Mouse (Mus musculus) hindbrain, embryonic 12.5 days (tissue): ENCODE results near the gene Xrcc4. TPM values are rescaled to one million over a fixed set of nuclear protein-coding genes. Genes with fewer than 3 reads are reported as not detected.
"Not testable (repeated sequence)": the region's sequence is repeated elsewhere in the genome, so short reads cannot be mapped to it uniquely, and the experiment has no call there.

Source experiments
- ATAC-seq: fragments of 200-750 bp; cut with Nextera tagmentation; 2 replicates; pipeline ENCODE4 v1.8.0; 2017; ENCODE audit warnings: moderate TSS enrichment; ENCODE audit not compliant: low FRiP score
- H3K27ac ChIP-seq: fragments of 300-500 bp; sonication (generic); 2 replicates; pipeline ENCODE4 v1.5.1; 2016; ENCODE audit warnings: mild to moderate bottlenecking
- H3K27me3 ChIP-seq: fragments of 300-500 bp; sonication (generic); 2 replicates; pipeline ENCODE4 v1.6.1; 2016; ENCODE audit warnings: mild to moderate bottlenecking
- H3K36me3 ChIP-seq: fragments of 300-500 bp; sonication (generic); 2 replicates; pipeline ENCODE4 v1.6.1; 2016; ENCODE audit warnings: mild to moderate bottlenecking
- H3K4me1 ChIP-seq: fragments of 300-500 bp; sonication (generic); 2 replicates; pipeline ENCODE4 v1.6.1; 2016
- H3K4me2 ChIP-seq: fragments of 300-500 bp; sonication (generic); replicated peaks from 2 replicates; pipeline ENCODE4 v1.6.1; 2016; ENCODE audit warnings: mild to moderate bottlenecking
- H3K4me3 ChIP-seq: fragments of 300-500 bp; sonication (generic); 2 replicates; pipeline ENCODE4 v1.5.1; 2016; ENCODE audit warnings: mild to moderate bottlenecking
- H3K9ac ChIP-seq: fragments of 300-500 bp; sonication (generic); 2 replicates; pipeline ENCODE4 v1.6.1; 2016; ENCODE audit warnings: mild to moderate bottlenecking, moderate library complexity
- H3K9me3 ChIP-seq: fragments of 300-500 bp; sonication (generic); replicated peaks from 2 replicates; pipeline ENCODE4 v1.6.1; 2016; ENCODE audit warnings: mild to moderate bottlenecking
- WGBS: fragments of 180-500 bp; shearing (Covaris S2); methylation state at CpG from one replicate; pipeline ENCODE4 v1.1.7; 2016; 5-methylcytosine and 5-hydroxymethylcytosine counted together
- polyA plus RNA-seq: library from polyadenylated mRNA; unstranded; fragments of >200 nt; fragmentation: Nextera tagmentation; extraction: Ambion mirVana; gene quantifications from 2 replicates; pipeline ENCODE4 v1.2.1, GENCODE M21; 2016

The Xrcc4 gene
- polyA plus RNA-seq = 10.8 and 11.5 TPM in 2 replicates

- no peaks in the 10 kb centered on the region for H3K9me3 ChIP-seq
- H3K9ac ChIP-seq = peak within 1 kb of the TSS; percentile 91
- H3K27ac ChIP-seq = peak within 1 kb of the TSS; percentile 86
- WGBS = 3% methylated on average over 41 of the region's 41 CpGs
- peak within 1 kb of the TSS; percentile 83 for H3K4me2 ChIP-seq
- no peaks in the 10 kb centered on the region for H3K36me3 ChIP-seq
- H3K27me3 ChIP-seq = no peaks in the 10 kb centered on the region
- H3K4me1 ChIP-seq = peaks cover 9% of the 10 kb centered on the region
- peak within 1 kb of the TSS; percentile 83 for H3K4me3 ChIP-seq
- peak; percentile 100 for ATAC-seq
Measured at GRCm38 (mm10) chr13:90088962-90089824, at the start of gene Xrcc4, which contains the start of gene Tmem167. Gene Xrcc4 (minus strand): TSS chr13:90089608. Gene Tmem167 (plus strand): TSS chr13:90089123.

GRCm38 (mm10) chr13:90136156-90136910 lies 46.9 kb upstream of the Xrcc4 start:
- Histone ChIP-seq H3K4me1 (peaks cover 5% of the 10 kb centered on the region; the same call in 1 of the 2 replicates), H3K36me3 (no peaks in the 10 kb centered on the region), H3K9ac (no peak overlapping the region), H3K9me3 (no peaks in the 10 kb centered on the region), H3K4me3 (no peak overlapping the region), H3K4me2 (no peak overlapping the region), H3K27ac (peak overlapping the region; percentile 17; the same call in 1 of the 2 replicates), H3K27me3 (no peaks in the 10 kb centered on the region)
- WGBS = 59% methylated on average over 3 of the region's 3 CpGs
- no peak; the same call in 1 of the 2 replicates for ATAC-seq

- Histone ChIP-seq H3K27ac (no peak overlapping the region), H3K4me2 (no peak overlapping the region), H3K9me3 (no peaks in the 10 kb centered on the region), H3K4me3 (no peak overlapping the region), H3K27me3 (no peaks in the 10 kb centered on the region), H3K4me1 (no peaks in the 10 kb centered on the region), H3K36me3 (no peaks in the 10 kb centered on the region), H3K9ac (no peak overlapping the region)
- no peak for ATAC-seq
- 86% methylated on average over 1 of the region's 1 CpGs for WGBS
Measured at GRCm38 (mm10) chr13:90111681-90112080, 22.3 kb upstream of the Xrcc4 start.

- not testable (repeated sequence) for H3K27ac ChIP-seq, ATAC-seq, H3K27me3 ChIP-seq, H3K9me3 ChIP-seq, H3K4me2 ChIP-seq, H3K4me1 ChIP-seq, H3K4me3 ChIP-seq, H3K9ac ChIP-seq
- peaks cover 24% of the 10 kb centered on the region for H3K36me3 ChIP-seq
- 90% methylated on average over 5 of the region's 5 CpGs for WGBS
Measured at GRCm38 (mm10) chr13:90108746-90109145, 19.3 kb upstream of the Xrcc4 start.

GRCm38 (mm10) chr13:90106139-90106538 lies 16.7 kb upstream of the Xrcc4 start:
- Histone ChIP-seq H3K4me2 (no peak overlapping the region), H3K27me3 (no peaks in the 10 kb centered on the region), H3K4me1 (no peaks in the 10 kb centered on the region), H3K4me3 (no peak overlapping the region), H3K36me3 (peaks cover 30% of the 10 kb centered on the region), H3K9me3 (no peaks in the 10 kb centered on the region), H3K27ac (no peak overlapping the region), H3K9ac (no peak overlapping the region)
- WGBS = 97% methylated on average over 7 of the region's 7 CpGs
- ATAC-seq = no peak

- Histone ChIP-seq H3K27ac (no peak overlapping the region), H3K4me2 (no peak overlapping the region), H3K9ac (no peak overlapping the region), H3K9me3 (no peaks in the 10 kb centered on the region), H3K27me3 (no peaks in the 10 kb centered on the region), H3K36me3 (peaks cover 30% of the 10 kb centered on the region), H3K4me3 (no peak overlapping the region), H3K4me1 (no peaks in the 10 kb centered on the region)
- no peak for ATAC-seq
Measured at GRCm38 (mm10) chr13:90101514-90101913, 12.1 kb upstream of the Xrcc4 start.

- Histone ChIP-seq H3K9me3 (no peaks in the 10 kb centered on the region), H3K27ac (peak overlapping the region; percentile 86), H3K36me3 (no peaks in the 10 kb centered on the region), H3K9ac (peak overlapping the region; percentile 91), H3K4me2 (peak overlapping the region; percentile 75), H3K27me3 (no peaks in the 10 kb centered on the region), H3K4me3 (peak overlapping the region; percentile 83), H3K4me1 (peaks cover 9% of the 10 kb centered on the region)
- peak; percentile 86 for ATAC-seq
- WGBS = under 1% methylated on average over 24 of the region's 27 CpGs
Measured at GRCm38 (mm10) chr13:90089825-90090183, 396 bp upstream of the Xrcc4 start.

- ATAC-seq = no peak
- WGBS = 86% methylated on average over 1 of the region's 1 CpGs
- H3K9me3 ChIP-seq = no peaks in the 10 kb centered on the region
- no peaks in the 10 kb centered on the region for H3K27me3 ChIP-seq
- H3K36me3 ChIP-seq = no peaks in the 10 kb centered on the region
- H3K4me1 ChIP-seq = no peaks in the 10 kb centered on the region
- H3K27ac ChIP-seq = no peak overlapping the region
- H3K4me2 ChIP-seq = no peak overlapping the region
- H3K9ac ChIP-seq = no peak overlapping the region
- no peak overlapping the region for H3K4me3 ChIP-seq
Measured at GRCm38 (mm10) chr13:90061877-90062276, 27.5 kb downstream of the Xrcc4 start.

- 71% methylated on average over 3 of the region's 3 CpGs for WGBS
- H3K4me2 ChIP-seq = no peak overlapping the region
- no peak overlapping the region for H3K4me3 ChIP-seq
- H3K27ac ChIP-seq = no peak overlapping the region
- no peak overlapping the region for H3K9ac ChIP-seq
- no peaks in the 10 kb centered on the region for H3K4me1 ChIP-seq
- no peaks in the 10 kb centered on the region for H3K36me3 ChIP-seq
- H3K27me3 ChIP-seq = no peaks in the 10 kb centered on the region
- no peak for ATAC-seq
- H3K9me3 ChIP-seq = no peaks in the 10 kb centered on the region
Measured at GRCm38 (mm10) chr13:90052408-90052807, 37.0 kb downstream of the Xrcc4 start.

GRCm38 (mm10) chr13:90051735-90052134 lies 37.7 kb downstream of the Xrcc4 start:
- no peak overlapping the region for H3K27ac ChIP-seq
- no peaks in the 10 kb centered on the region for H3K27me3 ChIP-seq
- no peak for ATAC-seq
- WGBS = 80% methylated on average over 6 of the region's 6 CpGs
- H3K9me3 ChIP-seq = no peaks in the 10 kb centered on the region
- H3K4me1 ChIP-seq = no peaks in the 10 kb centered on the region
- H3K36me3 ChIP-seq = no peaks in the 10 kb centered on the region
- H3K4me2 ChIP-seq = no peak overlapping the region
- no peak overlapping the region for H3K4me3 ChIP-seq
- no peak overlapping the region for H3K9ac ChIP-seq

GRCm38 (mm10) chr13:90039613-90040012 lies 49.8 kb downstream of the Xrcc4 start:
- 38% methylated on average over 2 of the region's 2 CpGs for WGBS
- Histone ChIP-seq H3K9me3 (no peaks in the 10 kb centered on the region), H3K4me1 (no peaks in the 10 kb centered on the region), H3K4me3 (no peak overlapping the region), H3K27ac (no peak overlapping the region), H3K4me2 (no peak overlapping the region), H3K36me3 (no peaks in the 10 kb centered on the region), H3K27me3 (no peaks in the 10 kb centered on the region), H3K9ac (no peak overlapping the region)
- ATAC-seq = no peak

GRCm38 (mm10) chr13:90032977-90033376 lies 56.4 kb downstream of the Xrcc4 start:
- H3K27ac ChIP-seq = no peak overlapping the region
- H3K9me3 ChIP-seq = no peaks in the 10 kb centered on the region
- WGBS = 80% methylated on average over 4 of the region's 4 CpGs
- H3K4me2 ChIP-seq = no peak overlapping the region
- no peaks in the 10 kb centered on the region for H3K36me3 ChIP-seq
- H3K4me3 ChIP-seq = no peak overlapping the region
- H3K9ac ChIP-seq = no peak overlapping the region
- no peaks in the 10 kb centered on the region for H3K4me1 ChIP-seq
- no peak for ATAC-seq
- H3K27me3 ChIP-seq = no peaks in the 10 kb centered on the region
